Mouse (Mus musculus): ENCODE results near the gene Olfr1392. TPM values are rescaled to one million over a fixed set of nuclear protein-coding genes. Genes with fewer than 3 reads are reported as not detected.

The Olfr1392 gene
- polyA plus RNA-seq, 1 experiment from 2014 or later = not detected

GRCm38 (mm10) chr11:49260598-49261312 is 24.3 kb upstream of the Olfr1392 start:
- no peak overlapping the region for H3K27ac ChIP-seq (replicated peaks; ENCODE audit: low read depth, low read length)
- no peak for ATAC-seq (ENCODE audit: insufficient number of reproducible peaks, low FRiP score, low TSS enrichment, low read depth)
- no peaks in the 10 kb centered on the region for H3K9me3 ChIP-seq (ENCODE audit: control insufficient read depth, low read length)

GRCm38 (mm10) chr11:49261313-49261855 is 23.7 kb upstream of the Olfr1392 start:
- Histone ChIP-seq H3K27me3 (ENCODE audit: control insufficient read depth, insufficient read depth, low read length) (no peaks in the 10 kb centered on the region), H3K4me1 (ENCODE audit: control insufficient read depth, insufficient read depth, low read length) (no peaks in the 10 kb centered on the region), H3K27ac (replicated peaks; ENCODE audit: low read depth, low read length) (no peak overlapping the region), H3K36me3 (ENCODE audit: control insufficient read depth, insufficient read depth, low read length) (peaks cover 12% of the 10 kb centered on the region; the same call in 1 of the 2 replicates), H3K4me2 (ENCODE audit: low read depth, severe bottlenecking) (no peak overlapping the region), H3K9me3 (ENCODE audit: control insufficient read depth, low read length) (no peaks in the 10 kb centered on the region), H3K4me3 (ENCODE audit: low read depth, low read length) (no peak overlapping the region), H3K9ac (ENCODE audit: low read length) (no peak overlapping the region)
- DNase-seq (ENCODE audit: low spot score) (no peak), ATAC-seq (ENCODE audit: insufficient number of reproducible peaks, low FRiP score, low TSS enrichment, low read depth) (no peak)
- WGBS = 94% methylated on average over 14 of the region's 14 CpGs

More at GRCm38 (mm10) chr11:49260598-49261312, 24.3 kb upstream of the Olfr1392 start:
- Histone ChIP-seq H3K9ac (ENCODE audit: low read length) (no peak overlapping the region), H3K36me3 (ENCODE audit: control insufficient read depth, insufficient read depth, low read length) (peaks cover 12% of the 10 kb centered on the region; the same call in 1 of the 2 replicates), H3K27me3 (ENCODE audit: control insufficient read depth, insufficient read depth, low read length) (no peaks in the 10 kb centered on the region), H3K4me1 (ENCODE audit: control insufficient read depth, insufficient read depth, low read length) (no peaks in the 10 kb centered on the region), H3K4me3 (ENCODE audit: low read depth, low read length) (no peak overlapping the region), H3K4me2 (ENCODE audit: low read depth, severe bottlenecking) (no peak overlapping the region)
- no peak for DNase-seq (ENCODE audit: low spot score)
- 95% methylated on average over 21 of the region's 21 CpGs for WGBS

GRCm38 (mm10) chr11:49262286-49262685 is 22.8 kb upstream of the Olfr1392 start:
- WGBS = 91% methylated on average over 5 of the region's 5 CpGs
- DNase-seq (ENCODE audit: low spot score) (no peak), ATAC-seq (ENCODE audit: insufficient number of reproducible peaks, low FRiP score, low TSS enrichment, low read depth) (no peak)
- H3K27me3 ChIP-seq (ENCODE audit: control insufficient read depth, insufficient read depth, low read length) = no peaks in the 10 kb centered on the region
- no peak overlapping the region for H3K4me3 ChIP-seq (ENCODE audit: low read depth, low read length)
- H3K9me3 ChIP-seq (ENCODE audit: control insufficient read depth, low read length) = no peaks in the 10 kb centered on the region
- no peak overlapping the region for H3K9ac ChIP-seq (ENCODE audit: low read length)
- H3K27ac ChIP-seq (replicated peaks; ENCODE audit: low read depth, low read length) = no peak overlapping the region
- no peaks in the 10 kb centered on the region for H3K4me1 ChIP-seq (ENCODE audit: control insufficient read depth, insufficient read depth, low read length)
- no peak overlapping the region for H3K4me2 ChIP-seq (ENCODE audit: low read depth, severe bottlenecking)
- H3K36me3 ChIP-seq (ENCODE audit: control insufficient read depth, insufficient read depth, low read length) = peaks cover 12% of the 10 kb centered on the region; the same call in 1 of the 2 replicates

DNA sequence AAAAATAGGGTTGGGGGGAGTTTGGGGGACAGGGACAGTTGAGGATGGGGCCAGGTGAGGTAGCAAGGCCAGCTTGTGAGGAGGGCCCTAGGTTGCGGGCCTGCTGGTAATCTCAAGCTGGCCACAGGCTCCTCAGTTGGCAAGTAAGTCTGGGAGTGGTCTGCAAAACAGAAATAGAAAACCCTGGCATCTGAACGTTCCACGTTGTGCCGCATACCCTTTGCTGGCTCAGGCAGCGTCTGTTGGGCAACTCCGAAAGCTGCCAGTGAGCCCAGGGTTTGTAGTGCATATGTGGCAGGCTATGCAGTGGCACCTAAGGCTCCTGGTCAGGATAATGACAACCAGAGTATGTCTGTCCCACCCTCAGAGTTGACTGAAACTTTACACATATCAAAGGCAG is 21.9 kb upstream of the Olfr1392 start:
- Histone ChIP-seq H3K9me3 (ENCODE audit: control insufficient read depth, low read length) (no peaks in the 10 kb centered on the region), H3K27ac (replicated peaks; ENCODE audit: low read depth, low read length) (no peak overlapping the region), H3K27me3 (ENCODE audit: control insufficient read depth, insufficient read depth, low read length) (no peaks in the 10 kb centered on the region), H3K9ac (ENCODE audit: low read length) (no peak overlapping the region), H3K4me1 (ENCODE audit: control insufficient read depth, insufficient read depth, low read length) (no peaks in the 10 kb centered on the region), H3K36me3 (ENCODE audit: control insufficient read depth, insufficient read depth, low read length) (peaks cover 12% of the 10 kb centered on the region; the same call in 1 of the 2 replicates), H3K4me3 (ENCODE audit: low read depth, low read length) (no peak overlapping the region), H3K4me2 (ENCODE audit: low read depth, severe bottlenecking) (no peak overlapping the region)
- ATAC-seq (ENCODE audit: insufficient number of reproducible peaks, low FRiP score, low TSS enrichment, low read depth) = no peak
- no peak for DNase-seq (ENCODE audit: low spot score)
- 85% methylated on average over 6 of the region's 6 CpGs for WGBS

DNA sequence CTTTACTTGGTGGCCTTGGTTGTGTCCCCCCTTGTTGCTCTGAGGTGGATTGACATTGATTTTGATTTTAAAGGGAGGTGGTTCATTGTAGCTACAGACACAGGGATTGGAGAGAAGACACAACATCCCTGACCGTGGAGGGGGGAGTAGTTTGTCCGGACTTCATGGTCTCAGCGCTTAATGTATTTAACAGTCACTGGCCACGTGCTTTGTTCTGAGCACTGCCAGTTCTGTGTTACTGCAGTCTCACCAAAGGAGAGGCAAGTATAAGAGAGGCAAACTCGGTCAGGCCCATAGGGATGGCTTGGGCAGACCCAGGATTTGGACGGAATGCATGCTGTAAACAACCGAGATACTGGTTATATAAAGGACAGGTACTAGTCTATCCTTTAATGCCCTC is 21.0 kb upstream of the Olfr1392 start:
- Histone ChIP-seq H3K9ac (ENCODE audit: low read length) (no peak overlapping the region), H3K4me2 (ENCODE audit: low read depth, severe bottlenecking) (no peak overlapping the region), H3K4me3 (ENCODE audit: low read depth, low read length) (no peak overlapping the region), H3K9me3 (ENCODE audit: control insufficient read depth, low read length) (no peaks in the 10 kb centered on the region), H3K36me3 (ENCODE audit: control insufficient read depth, insufficient read depth, low read length) (peaks cover 12% of the 10 kb centered on the region; the same call in 1 of the 2 replicates), H3K4me1 (ENCODE audit: control insufficient read depth, insufficient read depth, low read length) (no peaks in the 10 kb centered on the region), H3K27me3 (ENCODE audit: control insufficient read depth, insufficient read depth, low read length) (no peaks in the 10 kb centered on the region), H3K27ac (replicated peaks; ENCODE audit: low read depth, low read length) (no peak overlapping the region)
- ATAC-seq (ENCODE audit: insufficient number of reproducible peaks, low FRiP score, low TSS enrichment, low read depth) (no peak), DNase-seq (ENCODE audit: low spot score) (no peak)
- 90% methylated on average over 7 of the region's 7 CpGs for WGBS

- Histone ChIP-seq H3K9ac (ENCODE audit: low read length) (no peak overlapping the region), H3K4me2 (ENCODE audit: low read depth, severe bottlenecking) (no peak overlapping the region), H3K36me3 (ENCODE audit: control insufficient read depth, insufficient read depth, low read length) (peaks cover 12% of the 10 kb centered on the region; the same call in 1 of the 2 replicates), H3K27me3 (ENCODE audit: control insufficient read depth, insufficient read depth, low read length) (no peaks in the 10 kb centered on the region), H3K4me1 (ENCODE audit: control insufficient read depth, insufficient read depth, low read length) (no peaks in the 10 kb centered on the region), H3K4me3 (ENCODE audit: low read depth, low read length) (no peak overlapping the region), H3K9me3 (ENCODE audit: control insufficient read depth, low read length) (no peaks in the 10 kb centered on the region), H3K27ac (replicated peaks; ENCODE audit: low read depth, low read length) (no peak overlapping the region)
- no peak for DNase-seq (ENCODE audit: low spot score)
- 75% methylated on average over 11 of the region's 11 CpGs for WGBS
- no peak for ATAC-seq (ENCODE audit: insufficient number of reproducible peaks, low FRiP score, low TSS enrichment, low read depth)
Measured at GRCm38 (mm10) chr11:49264622-49265021, 20.5 kb upstream of the Olfr1392 start.

GRCm38 (mm10) chr11:49265101-49265500 is 20.0 kb upstream of the Olfr1392 start:
- Histone ChIP-seq H3K27ac (replicated peaks; ENCODE audit: low read depth, low read length) (no peak overlapping the region), H3K27me3 (ENCODE audit: control insufficient read depth, insufficient read depth, low read length) (no peaks in the 10 kb centered on the region), H3K9ac (ENCODE audit: low read length) (no peak overlapping the region), H3K4me2 (ENCODE audit: low read depth, severe bottlenecking) (no peak overlapping the region), H3K4me3 (ENCODE audit: low read depth, low read length) (no peak overlapping the region), H3K9me3 (ENCODE audit: control insufficient read depth, low read length) (no peaks in the 10 kb centered on the region), H3K36me3 (ENCODE audit: control insufficient read depth, insufficient read depth, low read length) (peaks cover 12% of the 10 kb centered on the region; the same call in 1 of the 2 replicates), H3K4me1 (ENCODE audit: control insufficient read depth, insufficient read depth, low read length) (no peaks in the 10 kb centered on the region)
- ATAC-seq (ENCODE audit: insufficient number of reproducible peaks, low FRiP score, low TSS enrichment, low read depth) (no peak), DNase-seq (ENCODE audit: low spot score) (no peak)
- 86% methylated on average over 8 of the region's 8 CpGs for WGBS

- Histone ChIP-seq H3K27me3 (ENCODE audit: control insufficient read depth, insufficient read depth, low read length) (no peaks in the 10 kb centered on the region), H3K4me2 (ENCODE audit: low read depth, severe bottlenecking) (no peak overlapping the region), H3K4me3 (ENCODE audit: low read depth, low read length) (no peak overlapping the region), H3K4me1 (ENCODE audit: control insufficient read depth, insufficient read depth, low read length) (no peaks in the 10 kb centered on the region), H3K9me3 (ENCODE audit: control insufficient read depth, low read length) (no peaks in the 10 kb centered on the region), H3K9ac (ENCODE audit: low read length) (no peak overlapping the region), H3K36me3 (ENCODE audit: control insufficient read depth, insufficient read depth, low read length) (peaks cover 6% of the 10 kb centered on the region; the same call in 1 of the 2 replicates), H3K27ac (replicated peaks; ENCODE audit: low read depth, low read length) (no peak overlapping the region)
- 82% methylated on average over 6 of the region's 6 CpGs for WGBS
- DNase-seq (ENCODE audit: low spot score) = no peak
- no peak for ATAC-seq (ENCODE audit: insufficient number of reproducible peaks, low FRiP score, low TSS enrichment, low read depth)
Measured at GRCm38 (mm10) chr11:49266671-49267070, 18.4 kb upstream of the Olfr1392 start.
